Mouse (Mus musculus) kidney, embryonic 14.5 days (tissue): ENCODE data around the gene Pm20d2. TPM values are rescaled to one million over a fixed set of nuclear protein-coding genes. Genes with fewer than 3 reads are reported as not detected.

Experiments
- ATAC-seq: fragments of 200-750 bp; cut with Nextera tagmentation; 2 replicates; pipeline ENCODE4 v1.8.0; 2017; ENCODE audit warnings: moderate number of reproducible peaks, mild to moderate bottlenecking, moderate TSS enrichment, moderate library complexity; ENCODE audit not compliant: low FRiP score, low TSS enrichment
- H3K27ac ChIP-seq: fragments of 300-500 bp; sonication (generic); 2 replicates; pipeline ENCODE4 v1.5.1; 2014; ENCODE audit warnings: low read depth, mild to moderate bottlenecking, low read length, moderate library complexity, mixed read lengths
- H3K27me3 ChIP-seq: fragments of 300-500 bp; sonication (generic); 2 replicates; pipeline ENCODE4 v1.6.1; 2014; ENCODE audit warnings: mild to moderate bottlenecking, low read length; ENCODE audit not compliant: control insufficient read depth, insufficient read depth
- H3K36me3 ChIP-seq: fragments of 300-500 bp; sonication (generic); 2 replicates; pipeline ENCODE4 v1.6.1; 2014; ENCODE audit warnings: low read length, mixed read lengths; ENCODE audit not compliant: control insufficient read depth, insufficient read depth
- H3K4me1 ChIP-seq: fragments of 300-500 bp; sonication (generic); 2 replicates; pipeline ENCODE4 v1.6.1; 2014; ENCODE audit warnings: low read length, mixed read lengths; ENCODE audit not compliant: control insufficient read depth, insufficient read depth
- H3K4me2 ChIP-seq: fragments of 300-500 bp; sonication (generic); replicated peaks from 2 replicates; pipeline ENCODE4 v1.6.1; 2014; ENCODE audit warnings: low read depth, mild to moderate bottlenecking, low read length
- H3K4me3 ChIP-seq: fragments of 300-500 bp; sonication (generic); 2 replicates; pipeline ENCODE4 v1.5.1; 2014; ENCODE audit warnings: mild to moderate bottlenecking, low read length
- H3K9ac ChIP-seq: fragments of 300-500 bp; sonication (generic); 2 replicates; pipeline ENCODE4 v1.6.1; 2014; ENCODE audit warnings: low read depth, mild to moderate bottlenecking, low read length, moderate library complexity
- H3K9me3 ChIP-seq: fragments of 300-500 bp; sonication (generic); 2 replicates; pipeline ENCODE4 v1.6.1; 2016; ENCODE audit warnings: low read length; ENCODE audit not compliant: control insufficient read depth
- WGBS: fragments of 180-500 bp; shearing (Covaris S2); extraction: QIAGEN DNeasy Blood & Tissue Kit; methylation state at CpG from one replicate; pipeline ENCODE4 v1.1.7; 2014; 5-methylcytosine and 5-hydroxymethylcytosine counted together
- polyA plus RNA-seq: library from polyadenylated mRNA; unstranded; fragments of >200 nt; fragmentation: Nextera tagmentation; extraction: Ambion mirVana; gene quantifications from 2 replicates; pipeline ENCODE4 v1.2.1, GENCODE M21; 2014

Gene Pm20d2
- polyA plus RNA-seq, 1 experiment from 2014 or later, result 1.1 TPM

DNA sequence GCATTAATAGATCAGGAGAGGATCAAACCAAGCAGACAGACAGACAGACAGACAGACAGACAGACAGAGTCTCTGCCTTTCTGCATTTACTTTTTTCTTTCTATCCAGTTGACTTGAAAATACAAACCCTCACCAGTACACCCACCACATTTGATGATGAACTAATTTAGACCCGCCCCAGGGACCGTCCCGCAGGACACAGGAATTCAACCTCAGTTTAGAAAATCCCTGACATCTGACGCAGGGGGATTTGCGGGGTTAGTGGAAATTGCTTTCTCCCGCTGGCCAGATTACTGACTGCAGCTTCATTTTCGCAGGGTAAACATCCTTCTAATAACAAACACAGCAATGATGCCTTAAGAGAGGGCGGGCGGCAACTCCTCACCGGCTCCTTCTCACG is 57.3 kb downstream of the Pm20d2 start, which contains the start of gene Gabrr1:
Gene Gabrr1, plus strand, starts transcription at position 301 of the 400 bp plus-strand sequence.
- no peak within 1 kb of the TSS for H3K9ac ChIP-seq
- H3K4me2 ChIP-seq, result no peak within 1 kb of the TSS
- H3K4me3 ChIP-seq, result no peak within 1 kb of the TSS
- no peaks in the 10 kb centered on the region for H3K9me3 ChIP-seq
- no peaks in the 10 kb centered on the region for H3K36me3 ChIP-seq
- ATAC-seq, result no peak
- H3K4me1 ChIP-seq, result no peaks in the 10 kb centered on the region
- 73% methylated on average over 11 of the region's 11 CpGs for WGBS
- H3K27me3 ChIP-seq, result no peaks in the 10 kb centered on the region
- no peak within 1 kb of the TSS for H3K27ac ChIP-seq

GRCm38 (mm10) chr4:33125409-33126084 is 64.0 kb downstream of the Pm20d2 start:
- ATAC-seq, result no peak
- Histone ChIP-seq H3K27me3 (no peaks in the 10 kb centered on the region), H3K36me3 (no peaks in the 10 kb centered on the region), H3K27ac (no peak overlapping the region), H3K9ac (no peak overlapping the region), H3K4me3 (no peak overlapping the region), H3K4me2 (no peak overlapping the region), H3K9me3 (no peaks in the 10 kb centered on the region), H3K4me1 (no peaks in the 10 kb centered on the region)
- WGBS, result 70% methylated on average over 10 of the region's 10 CpGs

DNA sequence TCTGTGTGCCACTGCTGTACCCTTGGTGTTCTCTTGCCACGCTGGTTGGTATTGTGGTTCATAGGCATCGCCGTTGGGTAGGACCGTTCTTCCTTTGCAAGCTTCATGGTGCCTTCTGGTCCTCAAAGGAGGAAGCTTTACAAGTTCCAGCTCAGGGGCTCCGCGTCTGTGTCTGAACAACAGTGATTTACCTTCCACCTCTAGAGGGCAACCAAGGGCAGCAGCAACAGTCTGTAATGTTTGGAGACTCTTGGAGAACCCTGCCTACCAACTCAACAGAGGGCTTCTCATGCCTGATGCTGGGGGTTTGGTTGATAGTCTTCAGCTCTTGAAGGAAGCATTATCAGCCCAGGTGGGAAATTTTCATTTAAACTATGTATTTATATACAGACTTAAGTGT is 65.0 kb downstream of the Pm20d2 start:
- ATAC-seq, result no peak
- H3K36me3 ChIP-seq, result no peaks in the 10 kb centered on the region
- no peaks in the 10 kb centered on the region for H3K4me1 ChIP-seq
- no peak overlapping the region for H3K9ac ChIP-seq
- no peak overlapping the region for H3K4me2 ChIP-seq
- H3K27me3 ChIP-seq, result no peaks in the 10 kb centered on the region
- WGBS, result 75% methylated on average over 6 of the region's 6 CpGs
- H3K27ac ChIP-seq, result no peak overlapping the region
- H3K4me3 ChIP-seq, result no peak overlapping the region
- H3K9me3 ChIP-seq, result no peaks in the 10 kb centered on the region

Other genes starting within 250 kb of the Pm20d2 start
- gene Ankrd6, start 238.9 kb downstream of the Pm20d2 start, polyA plus RNA-seq, result 7.1 and 14.3 TPM in 2 replicates
- 14.5 and 21.1 TPM in 2 replicates for gene Rragd, start 206.7 kb downstream of the Pm20d2 start, polyA plus RNA-seq
- gene Ube2j1, start 158.3 kb downstream of the Pm20d2 start, polyA plus RNA-seq, result 34.4 and 43.6 TPM in 2 replicates
- gene Gabrr2, start 126.7 kb downstream of the Pm20d2 start, polyA plus RNA-seq, result not detected in 2 replicates
- gene Gabrr1, start 57.2 kb downstream of the Pm20d2 start, polyA plus RNA-seq, result not detected in 2 replicates
- gene Srsf12, start 19.3 kb upstream of the Pm20d2 start, polyA plus RNA-seq, result 4.1 and 5.1 TPM in 2 replicates
- 99.0 and 113 TPM in 2 replicates for gene Pnrc1, start 100.4 kb upstream of the Pm20d2 start, polyA plus RNA-seq
- gene Rngtt, start 120.6 kb upstream of the Pm20d2 start, polyA plus RNA-seq, result 22.4 and 26.7 TPM in 2 replicates